In the genomic region with DNA sequence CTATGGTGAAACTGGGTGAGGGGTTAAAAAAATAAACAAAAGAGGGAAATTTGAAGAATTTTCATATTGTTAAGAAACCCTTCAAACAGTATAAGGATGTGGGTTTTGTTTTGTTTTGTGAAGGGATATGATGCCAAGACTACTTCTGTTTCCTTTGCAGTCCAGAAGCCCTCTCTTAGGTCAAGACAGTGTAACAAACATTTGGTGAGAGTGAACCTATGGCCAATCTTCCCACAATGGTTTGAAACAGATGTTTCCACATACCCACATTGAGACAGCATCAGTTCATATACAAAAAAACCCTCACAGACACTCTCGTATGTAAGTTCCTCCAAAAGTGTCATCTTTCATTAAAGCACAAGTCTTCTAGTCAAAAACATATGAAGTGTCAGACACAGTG, we compare ENCODE assay signal across 27 mouse cellular contexts.
DNase-seq lines count a peak whose midpoint lies in the region; ATAC-seq lines count a peak whose summit lies in the region.
"Had no signal": no experiment of that assay in that cellular context is flagged by ENCODE, and none has a peak within 500 bp of the region (broad histone marks: within the 10 kb centered on the region; RNA-seq: fewer than 3 reads in every experiment).

No protein-coding gene starts in this region.

- DNase-seq in lung, postnatal 36 days, result peak; percentile 8
- DNase-seq in lung, postnatal 4 days, result no peak
- DNase-seq in naive thymus-derived CD4-positive, alpha-beta T cell, adult 2 months (ENCODE audit: low read depth), result peak; percentile 1
- DNase-seq in cerebellum, postnatal 25 days, result no peak
- DNase-seq in left cerebral cortex, adult 18-20 months (ENCODE audit: low spot score in 2 of 2), result no peak
- DNase-seq: adrenal gland, adult 8-10 months; adrenal gland, postnatal 25 days; cerebellum, adult 18-20 months; cerebellum, adult 9-10 months; cerebellum, postnatal 14 days; embryo, embryonic 11 days; gastrocnemius, postnatal 10 days; gastrocnemius, postnatal 36 days; heart, adult 11 months; heart, postnatal 4 days had no signal

- H3K4me2 ChIP-seq in intestine, embryonic 16.5 days (ENCODE audit: low read depth, low read length), result no peak overlapping the region
- H3K4me2 ChIP-seq: embryonic facial prominence, embryonic 13.5 days; forebrain, embryonic 13.5 days; heart, embryonic 11.5 days; hindbrain, embryonic 12.5 days; hindbrain, embryonic 15.5 days had no signal

- WGBS in intestine, embryonic 16.5 days, result 62% methylated on average over 1 of the region's 1 CpGs

- no peaks in the 10 kb centered on the region for H3K36me3 ChIP-seq in intestine, embryonic 16.5 days (ENCODE audit: control insufficient read depth, insufficient read depth, low read length)
- H3K36me3 ChIP-seq: embryonic facial prominence, embryonic 10.5 days; embryonic facial prominence, embryonic 13.5 days; hindbrain, embryonic 12.5 days; hindbrain, embryonic 15.5 days had no signal

- no peaks in the 10 kb centered on the region for H3K9me3 ChIP-seq in intestine, embryonic 16.5 days (ENCODE audit: control insufficient read depth, low read length)
- H3K9me3 ChIP-seq: embryonic facial prominence, embryonic 10.5 days; embryonic facial prominence, embryonic 13.5 days; forebrain, embryonic 13.5 days; hindbrain, embryonic 12.5 days; hindbrain, embryonic 15.5 days had no signal

- no peaks in the 10 kb centered on the region for H3K4me1 ChIP-seq in intestine, embryonic 16.5 days (ENCODE audit: control insufficient read depth, insufficient read depth, low read length)
- H3K4me1 ChIP-seq: embryonic facial prominence, embryonic 10.5 days; embryonic facial prominence, embryonic 13.5 days; forebrain, embryonic 13.5 days; hindbrain, embryonic 12.5 days; hindbrain, embryonic 15.5 days had no signal

- no peak overlapping the region for H3K27ac ChIP-seq in intestine, embryonic 16.5 days (ENCODE audit: low read length)
- H3K27ac ChIP-seq: embryonic facial prominence, embryonic 10.5 days; embryonic facial prominence, embryonic 13.5 days; forebrain, embryonic 13.5 days; hindbrain, embryonic 12.5 days; hindbrain, embryonic 15.5 days had no signal

- H3K4me3 ChIP-seq in intestine, embryonic 16.5 days (ENCODE audit: low read length), result no peak overlapping the region
- H3K4me3 ChIP-seq: embryonic facial prominence, embryonic 10.5 days; embryonic facial prominence, embryonic 13.5 days; erythroblast, embryonic 14.5 days; forebrain, embryonic 13.5 days; hindbrain, embryonic 12.5 days; hindbrain, embryonic 15.5 days had no signal

- no peaks in the 10 kb centered on the region for H3K27me3 ChIP-seq in intestine, embryonic 16.5 days (replicated peaks; ENCODE audit: control insufficient read depth, insufficient read depth, low read length)

- H3K9ac ChIP-seq in intestine, embryonic 16.5 days (ENCODE audit: low read depth, low read length), result no peak overlapping the region
- H3K9ac ChIP-seq: embryonic facial prominence, embryonic 13.5 days; forebrain, embryonic 13.5 days; hindbrain, embryonic 12.5 days; hindbrain, embryonic 15.5 days had no signal

- ATAC-seq in common myeloid progenitor, adult 5-6 weeks (replicated peaks; ENCODE audit: low read depth, poor library complexity, severe bottlenecking), result peak; percentile 79
- peak; percentile 89 for ATAC-seq in megakaryocyte, adult 5-6 weeks (ENCODE audit: poor library complexity, severe bottlenecking)
- no peak for ATAC-seq in intestine, embryonic 16.5 days
- ATAC-seq: CD4-positive, CD25-positive, alpha-beta regulatory T cell, adult 4 months; forebrain, embryonic 13.5 days; forebrain, embryonic 16.5 days had no signal

Comparison
In these comparisons a context has a peak if more than half of its experiments do, and no peak if none do; other contexts are left out.
1. DNase-seq: peak in lung, postnatal 36 days (single experiment) and naive thymus-derived CD4-positive, alpha-beta T cell, adult 2 months (single experiment); none in lung, postnatal 4 days (0 of 2), cerebellum, postnatal 25 days (0 of 2) and left cerebral cortex, adult 18-20 months (0 of 2).